Mouse (Mus musculus) heart, postnatal 25 days (tissue): ENCODE data around the gene Zfp84. TPM values are rescaled to one million over a fixed set of nuclear protein-coding genes. Genes with fewer than 3 reads are reported as not detected.

Experiments
- DNase-seq: peaks from one replicate; pipeline ENCODE4 v3.0.0; 2022; ENCODE audit warnings: low spot score
- intact Hi-C: fragments of 180-260 bp; cut with DNase I; formaldehyde crosslinking; loops from one replicate; pipeline ENCODE4 v1.15.1; 2025
- microRNA-seq: library from miRNA; unstranded; fragments of <30 nt; microRNA quantifications from one replicate; pipeline ENCODE4 v1.2.0, GENCODE M21; 2022
- total RNA-seq, 2 experiments: library from RNA; stranded (reverse); gene quantifications; 2 replicates each; pipeline ENCODE4 v1.2.3; 2021

Gene Zfp84
- total RNA-seq, 2 experiments from 2014 or later: 10.2 to 12.4 TPM

- intact Hi-C loops: loop anchor here (2.0 kb wide), 1 partner anchor 30 kb away; no protein-coding TSS in a partner anchor
Measured at GRCm38 (mm10) chr7:29814381-29814780, 46.0 kb downstream of the Zfp84 start.

GRCm38 (mm10) chr7:29815061-29815784 is 46.9 kb downstream of the Zfp84 start:
- no peak for DNase-seq
- intact Hi-C loops: loop anchor here (2.0 to 5.0 kb wide), 2 partner anchors 30 to 92 kb away; partner anchors contain the start of genes Zfp27 and Zfp383

More at GRCm38 (mm10) chr7:29814381-29814780, 46.0 kb downstream of the Zfp84 start:
- DNase-seq: no peak

DNA sequence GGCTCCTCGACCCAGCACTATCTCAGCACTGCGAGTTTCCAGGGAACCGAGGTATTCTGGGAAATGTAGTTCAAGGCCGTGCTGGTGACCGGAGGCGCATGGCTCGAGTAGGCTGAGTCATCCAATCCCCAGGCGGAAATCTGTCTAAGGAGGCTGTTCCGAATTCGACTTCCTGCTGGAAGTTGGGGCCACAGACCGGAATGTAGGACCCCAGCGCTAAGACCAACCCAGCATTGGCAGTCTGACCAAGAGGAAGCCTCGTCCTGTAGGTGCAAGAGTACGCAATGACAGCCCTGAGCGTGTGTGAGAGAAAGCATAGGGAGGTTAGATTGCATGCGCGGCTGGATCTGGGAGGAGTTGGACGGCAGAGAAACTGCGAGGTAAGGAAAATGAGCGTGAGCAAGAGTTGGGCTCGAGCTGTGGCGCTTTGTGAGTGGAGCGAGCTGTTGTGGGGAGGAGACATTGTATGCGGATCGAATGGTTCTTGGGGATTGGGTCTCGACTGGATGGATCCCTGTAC is 47.6 kb downstream of the Zfp84 start, which contains the start of gene Zfp790:
Gene Zfp790 (plus strand): TSS at position 205 of the 520 bp plus-strand sequence.
- DNase-seq: peak; percentile 85
- intact Hi-C loops: loop anchor here (2.0 to 5.0 kb wide), 2 partner anchors 31 to 91 kb away; partner anchors contain the start of genes Zfp27 and Zfp383

GRCm38 (mm10) chr7:29818619-29819254 is 50.4 kb downstream of the Zfp84 start:
- DNase-seq: peak; percentile 40
- intact Hi-C loops: loop anchor here (2.0 to 5.0 kb wide), 2 partner anchors 50 to 89 kb away; partner anchors contain the start of genes Zfp27, Zfp383 and Zfp84

DNA sequence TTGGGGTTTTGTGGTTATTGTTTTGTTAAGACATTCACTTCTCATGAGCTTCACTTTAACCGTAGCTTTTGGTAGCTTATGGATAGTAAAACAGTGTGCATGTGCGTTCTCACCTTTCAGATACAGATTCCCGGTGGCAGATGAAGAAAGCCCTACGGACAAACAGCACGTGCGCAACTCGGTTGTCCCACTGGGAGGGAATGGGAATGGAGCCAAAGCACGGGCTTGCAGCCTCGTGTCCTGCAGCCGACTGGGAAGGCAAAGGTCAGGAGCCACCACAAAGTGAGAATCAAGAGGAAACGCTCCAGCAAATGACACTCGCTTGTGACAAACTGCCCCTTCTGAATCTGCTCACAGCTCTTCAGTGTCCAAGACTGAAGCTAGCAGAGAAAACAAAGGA is 59.6 kb downstream of the Zfp84 start:
- intact Hi-C loops: no loop called here
- DNase-seq: no peak

Small RNA genes lying within 50 kb of the gene (microRNA-seq; reads per million reads assigned to microRNA genes)
- 10.6 reads per million, percentile 25 among the genes with 10 or more reads in this experiment for gene Mir1964

Other genes with a start within 250 kb of the Zfp84 start
- gene Sipa1l3, start 249.9 kb upstream of the Zfp84 start, total RNA-seq: 1 to 10 TPM; 8.8 to 9.4 TPM
- not detected for gene Catsperg2, start 41.5 kb upstream of the Zfp84 start, total RNA-seq
- gene Zfp30, start 15.4 kb downstream of the Zfp84 start, total RNA-seq: 1 to 10 TPM; 5.2 to 6.1 TPM
- gene Zfp790, start 47.6 kb downstream of the Zfp84 start, total RNA-seq: 10 to 100 TPM; 12.4 to 12.7 TPM
- gene Zfp940, start 85.1 kb downstream of the Zfp84 start, total RNA-seq: 1 to 10 TPM in 1 of 2 experiments, under 1 TPM in 1; 0.16 to 1.1 TPM
- 1 to 10 TPM; 3.0 to 3.5 TPM for gene Zfp420, start 91.4 kb downstream of the Zfp84 start, total RNA-seq
- gene Zfp27, start 138.0 kb downstream of the Zfp84 start, total RNA-seq: 1 to 10 TPM; 7.0 to 8.7 TPM
- gene Zfp383, start 139.7 kb downstream of the Zfp84 start, total RNA-seq: 1 to 10 TPM; 6.2 to 8.2 TPM
- gene Zfp74, start 185.5 kb downstream of the Zfp84 start, total RNA-seq: 1 to 10 TPM; 6.6 to 7.8 TPM
- 10 to 100 TPM; 24.5 to 28.1 TPM for gene Zfp568, start 215.4 kb downstream of the Zfp84 start, total RNA-seq